Mouse (Mus musculus): Measurements from ENCODE around the gene Ccdc14.
A peak's percentile ranks its signal among the peaks of the same experiment; 100 is the strongest.
"Not testable (repeated sequence)": the region's sequence is repeated elsewhere in the genome, so short reads cannot be mapped to it uniquely, and the experiment has no call there.

Ccdc14 gene

DNA sequence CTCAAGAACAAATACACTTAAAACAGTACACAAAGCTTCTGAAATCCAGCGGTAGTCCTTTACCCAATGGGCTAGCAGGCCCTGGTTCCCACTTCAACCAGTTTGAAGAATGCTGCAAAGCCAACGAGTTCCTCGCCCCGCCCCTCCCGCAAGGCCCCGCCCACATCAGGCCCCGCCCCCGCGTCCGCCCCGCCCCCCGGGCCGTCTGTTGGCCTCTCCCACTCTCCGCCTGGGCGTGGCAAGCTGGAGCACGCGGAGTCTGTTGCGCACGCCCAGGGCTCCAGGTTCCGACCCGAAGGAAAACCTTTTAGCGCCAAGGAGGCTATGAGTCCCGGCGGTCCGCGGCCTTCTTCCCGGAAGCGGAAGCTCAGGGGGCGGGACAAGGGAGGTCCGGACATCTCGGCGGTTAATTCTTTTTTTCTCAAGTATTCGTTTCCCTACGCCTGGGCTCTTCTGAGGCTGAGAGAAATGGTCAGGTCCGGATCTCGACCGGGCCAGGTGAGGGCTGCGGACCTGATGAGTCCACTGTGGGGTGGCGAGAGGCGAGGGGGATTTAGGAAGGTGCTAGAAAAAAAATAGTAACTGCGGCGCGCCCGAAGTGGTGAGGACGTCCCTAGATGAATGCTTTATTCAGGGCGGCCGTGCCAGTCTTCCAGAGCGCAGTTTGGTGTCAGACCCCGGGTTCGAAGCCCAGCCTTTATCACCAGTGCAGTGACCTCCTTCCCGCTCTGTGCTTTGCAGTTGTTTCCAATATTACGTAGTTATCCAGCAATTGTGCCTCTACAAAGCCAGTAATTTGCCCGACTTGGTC is at the start of gene Ccdc14:
Ccdc14 (plus strand) TSS at position 283 of the 811 bp plus-strand sequence.
- DNase-seq: peak; percentile 84

- DNase-seq: no peak
Measured at GRCm38 (mm10) chr16:34643511-34644259, 46.7 kb upstream of the Ccdc14 start.

GRCm38 (mm10) chr16:34649621-34650020 is 40.8 kb upstream of the Ccdc14 start, which contains the start of gene Ropn1:
Gene Ropn1, plus strand, starts transcription at chr16:34649921.
- no peak for DNase-seq

GRCm38 (mm10) chr16:34653023-34653422 is 37.4 kb upstream of the Ccdc14 start:
- DNase-seq: no peak

DNA sequence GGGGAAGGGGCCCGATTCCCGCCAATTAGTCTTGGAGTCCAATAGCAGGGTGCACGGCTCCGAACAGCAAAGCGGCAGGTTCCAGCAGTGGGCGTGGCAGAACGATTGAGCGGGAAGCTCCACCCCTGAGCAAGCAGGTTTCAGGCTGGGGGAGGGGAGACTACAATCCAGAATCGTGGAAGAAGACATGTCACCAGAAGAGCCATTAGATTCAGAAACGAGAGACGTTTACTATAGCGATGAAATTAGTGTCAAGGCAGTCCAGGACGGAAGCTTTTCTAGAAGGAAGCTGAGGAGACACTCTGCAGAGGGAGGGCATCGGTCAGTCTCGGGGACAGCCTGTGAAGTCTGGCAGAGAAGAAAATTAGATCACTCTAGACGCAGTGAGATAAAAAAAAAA is 32.9 kb upstream of the Ccdc14 start:
- not testable (repeated sequence) for DNase-seq

GRCm38 (mm10) chr16:34657983-34658382 is 32.4 kb upstream of the Ccdc14 start:
- DNase-seq: no peak

GRCm38 (mm10) chr16:34658388-34658787 is 32.0 kb upstream of the Ccdc14 start:
- DNase-seq: no peak

DNA sequence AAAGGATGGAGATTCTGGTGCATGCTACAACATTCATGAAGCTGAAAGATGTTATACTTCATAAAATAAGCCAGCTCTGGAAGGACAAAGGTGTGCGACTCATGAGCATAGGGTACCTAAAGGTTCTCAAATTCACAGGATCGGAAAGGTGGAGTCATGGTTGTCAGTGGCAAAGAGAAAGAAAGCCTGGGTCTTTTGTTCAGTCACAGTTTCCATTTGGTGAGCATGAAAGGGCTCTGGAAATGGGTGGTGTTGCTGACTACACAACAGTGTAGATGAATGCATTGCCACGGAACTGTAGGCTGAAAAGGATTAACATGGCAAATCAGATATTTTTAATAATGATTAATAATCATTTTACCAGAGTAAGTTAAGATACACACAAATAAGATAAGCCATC is 25.9 kb upstream of the Ccdc14 start:
- no peak for DNase-seq

DNA sequence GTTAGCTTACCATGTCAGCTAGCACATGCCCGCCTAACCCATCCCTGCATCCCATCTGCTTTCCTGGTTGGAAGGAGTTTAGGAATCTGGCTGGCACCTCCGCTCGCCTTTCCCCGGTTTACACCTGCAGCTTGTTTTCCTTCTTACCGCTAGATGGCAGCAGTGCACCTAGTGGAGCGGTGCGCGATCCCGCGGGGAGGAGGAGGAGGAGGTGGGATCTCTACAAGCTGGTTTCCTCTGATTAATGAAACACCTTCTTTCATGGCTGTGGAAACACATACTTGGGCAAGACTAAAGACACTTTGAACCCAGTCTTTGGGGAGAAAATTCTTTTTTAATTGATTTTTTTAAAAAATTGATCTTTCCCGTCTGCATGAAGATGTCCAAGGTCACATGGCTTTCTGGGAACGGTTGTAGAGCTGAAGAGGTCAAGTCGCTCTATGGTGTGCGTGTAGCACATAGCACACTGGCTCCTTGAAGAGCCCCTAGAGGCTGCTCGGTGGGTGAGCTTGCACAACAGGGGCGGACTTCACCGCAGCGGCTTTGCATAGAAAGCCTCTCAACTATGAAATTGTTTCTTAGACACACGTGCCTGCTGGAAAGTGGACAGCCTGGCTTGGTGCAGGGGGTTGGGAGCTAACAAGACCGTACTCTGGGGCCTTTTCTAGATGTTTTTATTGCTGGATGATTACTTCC is 23.2 kb upstream of the Ccdc14 start:
- DNase-seq: peak; percentile 68

DNA sequence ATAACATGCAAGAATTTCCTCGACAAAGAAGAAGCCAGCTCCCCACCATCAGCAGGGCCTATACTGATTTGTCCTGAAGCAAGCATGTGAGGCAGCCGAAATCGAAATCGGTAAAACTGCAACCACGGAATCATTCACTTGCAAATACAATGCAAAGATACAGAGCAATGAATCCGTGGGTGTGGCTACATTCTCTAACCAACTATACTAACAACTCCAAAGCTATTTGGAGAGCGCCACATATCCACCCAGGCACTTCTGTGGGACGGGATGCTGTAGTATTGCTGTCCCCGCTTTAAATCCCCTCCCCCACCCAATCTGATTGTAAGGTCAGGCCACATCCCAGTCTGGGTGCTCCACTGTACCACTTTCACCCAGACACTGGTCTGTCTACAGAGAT is 22.1 kb upstream of the Ccdc14 start:
- no peak for DNase-seq

DNA sequence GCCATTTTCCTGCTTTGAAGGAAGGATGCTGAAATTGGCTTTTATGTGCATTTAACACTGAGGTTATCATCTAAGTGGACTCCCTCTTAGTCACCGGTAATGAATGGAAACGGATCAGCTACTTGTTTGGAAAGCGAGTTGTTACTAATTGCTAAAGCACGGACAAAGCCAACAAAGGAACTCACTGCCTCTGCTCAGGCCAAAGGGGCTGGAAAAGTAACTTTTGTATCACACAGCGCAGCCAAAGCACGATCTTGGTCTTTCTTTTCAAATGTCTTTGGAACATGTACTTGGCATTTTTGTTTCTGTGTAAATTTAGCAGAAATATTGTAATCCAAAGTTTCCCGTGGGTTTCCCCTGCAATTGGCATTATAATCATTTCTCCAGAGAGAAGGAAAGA is 18.4 kb upstream of the Ccdc14 start:
- DNase-seq: no peak

DNA sequence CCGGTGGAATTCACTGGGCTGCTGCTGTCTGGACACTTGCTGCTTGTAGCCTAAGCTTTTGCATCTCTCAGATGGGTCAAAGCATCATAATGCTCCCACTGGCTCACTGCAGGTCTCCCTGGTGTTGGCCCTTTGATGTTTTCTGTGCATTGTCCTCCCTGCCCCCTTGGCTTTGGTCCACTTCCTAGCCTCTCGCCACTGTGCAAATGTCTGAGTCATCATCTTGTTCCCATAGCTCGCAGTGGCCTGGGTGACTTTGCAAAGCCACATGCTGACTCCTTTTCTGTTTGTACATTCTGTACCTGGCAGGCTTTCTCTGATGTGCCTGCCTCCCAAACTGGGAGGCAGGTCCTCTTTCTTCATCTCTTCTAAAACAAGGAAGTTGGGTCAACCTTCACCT is 17.6 kb upstream of the Ccdc14 start:
- DNase-seq: no peak

DNA sequence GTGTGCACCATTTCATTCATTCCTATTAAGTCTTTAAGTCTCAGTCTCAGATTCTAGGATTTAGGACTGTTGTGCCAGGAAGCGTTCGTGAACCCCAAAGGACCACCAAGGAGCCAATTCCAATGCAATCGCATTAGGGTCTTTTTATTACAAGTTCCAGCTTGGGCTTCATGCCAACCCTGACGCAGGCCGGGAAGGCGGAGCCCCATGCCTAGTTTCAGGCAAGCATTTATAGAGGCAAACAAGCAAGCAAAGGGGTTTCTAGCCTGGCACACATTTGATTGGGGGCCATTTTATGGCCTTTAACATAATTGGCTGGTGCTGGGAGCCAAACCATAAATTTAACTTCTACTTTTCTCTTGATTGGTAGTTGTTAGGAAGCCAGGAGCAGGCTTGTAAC is 16.1 kb upstream of the Ccdc14 start:
- DNase-seq: no peak

DNA sequence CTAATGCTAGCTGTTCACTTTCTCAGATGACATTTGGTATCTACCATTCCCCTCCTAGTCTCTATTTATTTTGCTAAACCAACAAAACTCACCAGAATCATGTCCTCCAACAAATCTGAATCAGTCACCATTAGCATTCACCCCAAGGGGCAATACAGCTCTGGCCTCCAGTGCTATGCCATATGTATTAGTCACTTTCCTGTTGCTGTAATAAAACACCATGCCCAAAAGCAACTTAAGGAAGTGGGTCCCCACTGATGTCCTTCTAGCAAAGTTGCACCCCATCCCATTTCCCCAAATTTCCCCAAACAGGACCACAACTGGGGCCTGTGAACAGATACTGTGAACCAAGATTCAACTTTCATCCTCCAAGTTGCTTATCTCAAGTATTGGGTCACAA is 8.6 kb upstream of the Ccdc14 start:
- DNase-seq: no peak

GRCm38 (mm10) chr16:34689879-34690278 is 537 bp upstream of the Ccdc14 start:
- no peak for DNase-seq

DNA sequence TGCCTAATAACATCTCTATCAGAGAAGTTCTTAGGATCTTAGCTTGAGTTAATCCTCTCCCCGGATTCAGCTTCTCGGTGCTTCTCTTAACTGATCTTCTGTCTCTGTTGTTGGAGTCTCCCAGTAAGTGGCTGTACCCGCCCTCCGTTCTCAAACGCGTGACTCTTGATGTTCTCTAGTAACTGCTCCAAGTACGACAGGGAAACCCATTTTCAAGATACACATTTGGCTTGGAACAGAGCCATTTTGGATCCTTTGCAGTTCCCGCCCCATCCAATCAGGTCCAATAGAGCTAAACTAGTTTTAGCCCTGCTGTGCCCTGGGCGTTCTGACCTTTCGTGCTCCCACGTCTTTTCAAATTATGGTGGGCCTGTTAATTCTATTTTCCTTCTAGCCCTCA is 740 bp downstream of the Ccdc14 start:
- DNase-seq: peak; percentile 19

DNA sequence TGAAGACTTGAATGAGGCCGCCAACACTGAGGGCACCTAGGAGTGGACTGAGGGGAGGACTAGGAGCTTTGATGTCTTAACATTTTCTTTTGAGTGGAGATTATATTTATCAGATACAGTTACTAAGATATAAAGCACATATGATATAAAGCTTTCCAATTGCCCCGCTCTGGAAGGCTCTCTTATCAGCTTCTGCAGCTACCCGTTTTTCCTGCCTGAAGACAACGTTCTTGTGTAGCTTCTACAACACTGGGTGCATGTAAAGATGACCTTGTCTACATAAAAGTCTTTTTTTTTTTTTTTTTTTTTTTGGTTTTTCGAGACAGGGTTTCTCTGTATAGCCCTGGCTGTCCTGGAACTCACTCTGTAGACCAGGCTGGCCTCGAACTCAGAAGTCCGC is 4.1 kb downstream of the Ccdc14 start:
- DNase-seq: no peak

GRCm38 (mm10) chr16:34698721-34699120 is 8.3 kb downstream of the Ccdc14 start:
- DNase-seq: not testable (repeated sequence)

DNA sequence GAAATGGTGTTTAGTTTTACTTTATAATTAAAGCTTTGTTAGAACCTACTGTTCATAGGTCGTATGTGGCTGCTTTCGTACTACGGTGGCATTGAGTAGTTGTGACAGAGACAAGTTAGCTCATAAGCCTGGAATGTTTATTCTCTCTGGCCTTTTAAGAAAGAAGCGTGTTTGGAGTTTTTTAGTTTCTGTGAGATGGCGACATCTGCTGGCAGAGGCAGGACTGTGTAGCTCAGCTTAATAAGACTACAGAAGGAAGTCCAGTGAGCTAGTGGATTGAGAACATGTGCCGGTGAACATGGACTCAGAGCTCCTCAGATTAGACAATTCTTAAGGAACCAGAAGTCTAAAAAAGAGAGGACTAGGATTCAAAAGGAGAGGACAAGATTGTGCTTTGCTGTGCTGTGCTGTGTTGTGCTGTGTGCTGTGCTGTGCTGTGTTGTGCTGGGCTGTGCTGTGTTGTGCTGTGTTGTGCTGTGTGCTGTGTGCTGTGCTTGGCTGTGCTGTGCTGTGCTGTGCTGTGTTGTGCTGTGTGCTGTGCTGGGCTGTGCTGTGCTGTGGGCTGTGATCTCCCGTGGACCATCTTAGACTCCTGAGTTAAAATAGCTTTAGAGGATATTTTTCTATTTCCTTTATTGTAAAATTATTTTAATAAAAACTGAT is 9.9 kb downstream of the Ccdc14 start:
- peak; percentile 49 for DNase-seq

DNA sequence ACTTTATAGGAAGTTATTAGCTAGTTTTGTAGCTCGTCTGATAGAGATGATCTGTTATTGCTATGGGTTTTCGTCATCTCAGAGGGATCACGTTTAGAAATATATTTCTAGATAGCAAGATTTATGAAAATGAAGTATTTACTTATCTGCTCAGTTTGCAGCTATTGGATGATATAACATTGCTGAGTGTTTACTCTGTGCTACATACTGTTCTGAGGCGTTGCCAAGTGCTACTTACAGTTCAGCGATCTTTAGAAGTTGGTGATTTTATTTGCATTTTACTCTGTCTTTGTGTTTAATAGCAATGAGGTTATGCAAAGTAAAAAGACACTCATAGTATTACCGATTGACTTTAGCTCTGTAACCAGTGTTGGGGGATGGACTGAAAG is 10.4 kb downstream of the Ccdc14 start:
- DNase-seq: no peak

GRCm38 (mm10) chr16:34706019-34706418 is 15.6 kb downstream of the Ccdc14 start:
- no peak for DNase-seq

- DNase-seq: no peak
Measured at GRCm38 (mm10) chr16:34706487-34706946, 16.1 kb downstream of the Ccdc14 start.

GRCm38 (mm10) chr16:34711481-34711880 is 21.1 kb downstream of the Ccdc14 start:
- DNase-seq: no peak

All from thymus, postnatal 14 days (tissue).